Mouse (Mus musculus) MEL (cell line): ENCODE data around the gene Rdh8.

Experiments
- CHD1 ChIP-seq: IDR thresholded peaks from 2 replicates; pipeline ENCODE4 v1.6.1; 2012; ENCODE audit warnings: low read depth, mild to moderate bottlenecking, inconsistent platforms, low read length, improper control_type of control experiment
- CTCF ChIP-seq, 3 experiments: IDR thresholded peaks in 2 of 3; conservative IDR thresholded peaks in 1 of 3; 2 replicates each; pipeline ENCODE4 v1.5.1; 2011 to 2012; ENCODE audit warnings: low read length in 3 of 3, low read depth in 2 of 3, mild to moderate bottlenecking in 2 of 3, improper control_type of control experiment in 1 of 3, inconsistent platforms in 1 of 3, mixed read lengths in 1 of 3, moderate library complexity in 1 of 3; ENCODE audit not compliant: control insufficient read depth in 1 of 3, insufficient read depth in 1 of 3, poor library complexity in 1 of 3, severe bottlenecking in 1 of 3
- EP300 ChIP-seq, 2 experiments: IDR thresholded peaks; 2 replicates each; pipeline ENCODE4 v1.6.1; 2011; ENCODE audit warnings: improper control_type of control experiment in 2 of 2, low read length in 2 of 2, low read depth in 1 of 2, mild to moderate bottlenecking in 1 of 2
- GATA1 ChIP-seq: IDR thresholded peaks from 2 replicates; pipeline ENCODE4 v1.6.1; 2011; ENCODE audit warnings: low read depth, low read length, improper control_type of control experiment
- SMC3 ChIP-seq: IDR thresholded peaks from 2 replicates; pipeline ENCODE4 v1.6.1; 2011; ENCODE audit warnings: low read depth, low read length, improper control_type of control experiment
- TBP ChIP-seq: IDR thresholded peaks from 2 replicates; pipeline ENCODE4 v1.8.0; 2011; ENCODE audit warnings: low read depth, low read length, improper control_type of control experiment
- USF1 ChIP-seq: IDR thresholded peaks from 2 replicates; pipeline ENCODE4 v1.6.1; 2014; ENCODE audit warnings: low read depth, mild to moderate bottlenecking, inconsistent platforms, low read length, improper control_type of control experiment, moderate library complexity

- TF ChIP-seq GATA1 (no peak), CHD1 (no peak), USF1 (no peak), CTCF (IDR thresholded peaks at IDR 0.05 in 2 of 3, conservative IDR thresholded peaks at IDR 0.05 in 1 of 3; ENCODE audit: control insufficient read depth in 1 of 3, insufficient read depth in 1 of 3, low read depth in 2 of 3, low read length in 3 of 3, poor library complexity in 1 of 3, severe bottlenecking in 1 of 3) (no peak), SMC3 (no peak), EP300 (IDR thresholded peaks at IDR 0.05; ENCODE audit: low read depth in 1 of 2, low read length in 2 of 2) (no peak), TBP (no peak)
These were observed 8.0 kb upstream of the Rdh8 start for GRCm38 (mm10) chr9:20810271-20810670.
